Mouse (Mus musculus) liver, adult 2 months (tissue): ENCODE measurements at regions not wholly inside any gene's neighbourhood (a gene's known extent, or its start where the extent isn't known, plus 50 kb on each side); places are given as distances from the start of the nearest gene placed in this dataset.

Experiments used
- DNase-seq: peaks from one replicate; pipeline ENCODE4 v3.0.0-alpha.2; 2011; ENCODE audit warnings: low read depth, low spot score; ENCODE audit errors: extremely low read depth
- H3K27ac ChIP-seq: fragments of 200-500 bp; replicated peaks from 2 replicates; pipeline ENCODE4 v1.5.1; 2012; ENCODE audit warnings: low read depth, mild to moderate bottlenecking, control low read depth, inconsistent platforms, low read length; ENCODE audit not compliant: insufficient read depth
- H3K27me3 ChIP-seq: fragments of 200-500 bp; 2 replicates; pipeline ENCODE4 v1.6.1; 2012; ENCODE audit warnings: mild to moderate bottlenecking, moderate library complexity, low read length, inconsistent platforms; ENCODE audit not compliant: control insufficient read depth, insufficient read depth
- H3K36me3 ChIP-seq: fragments of 200-500 bp; 2 replicates; pipeline ENCODE4 v1.6.1; 2012; ENCODE audit warnings: low read length, inconsistent platforms; ENCODE audit not compliant: control insufficient read depth, insufficient read depth
- H3K4me1 ChIP-seq: fragments of 200-500 bp; 2 replicates; pipeline ENCODE4 v1.6.1; 2011; ENCODE audit warnings: low read length; ENCODE audit not compliant: control insufficient read depth, insufficient read depth
- H3K4me3 ChIP-seq: fragments of 200-500 bp; 2 replicates; pipeline ENCODE4 v1.5.1; 2011; ENCODE audit warnings: low read depth, mild to moderate bottlenecking, control low read depth, low read length, moderate library complexity; ENCODE audit not compliant: insufficient read depth
- H3K79me2 ChIP-seq: fragments of 200-500 bp; 2 replicates; pipeline ENCODE4 v1.6.1; 2012; ENCODE audit warnings: inconsistent platforms, mild to moderate bottlenecking, low read length, moderate library complexity; ENCODE audit not compliant: control insufficient read depth, insufficient read depth
- H3K9ac ChIP-seq: fragments of 200-500 bp; 2 replicates; pipeline ENCODE4 v1.6.1; 2012; ENCODE audit warnings: low read depth, mild to moderate bottlenecking, control low read depth, inconsistent platforms, low read length
- CTCF ChIP-seq: fragments of 200-500 bp; IDR thresholded peaks from 2 replicates; pipeline ENCODE4 v1.5.1; 2011; ENCODE audit warnings: low read depth, low read length, control low read depth
- POLR2A ChIP-seq: fragments of 200-500 bp; IDR thresholded peaks from 2 replicates; pipeline ENCODE4 v1.6.1; 2011; ENCODE audit warnings: low read length, control low read depth; ENCODE audit not compliant: insufficient read depth; ENCODE audit errors: extremely low read depth
- WGBS: fragments of 180-500 bp; shearing (Covaris S2); methylation state at CpG from one replicate; pipeline ENCODE4 v1.1.7; 2018; 5-methylcytosine and 5-hydroxymethylcytosine counted together

GRCm38 (mm10) chr1:75848436-75848835 is 302.4 kb downstream of the Slc4a3 start:
- Histone ChIP-seq H3K9ac (no peak overlapping the region), H3K4me1 (no peaks in the 10 kb centered on the region), H3K27me3 (no peaks in the 10 kb centered on the region), H3K79me2 (no peaks in the 10 kb centered on the region), H3K4me3 (no peak overlapping the region), H3K27ac (no peak overlapping the region), H3K36me3 (no peaks in the 10 kb centered on the region)
- 83% methylated on average over 4 of the region's 4 CpGs for WGBS
- no peak for DNase-seq
- TF ChIP-seq POLR2A (no peak), CTCF (no peak)

- no peaks in the 10 kb centered on the region for H3K36me3 ChIP-seq
- TF ChIP-seq POLR2A: no peak
- H3K4me1 ChIP-seq: no peaks in the 10 kb centered on the region
- no peaks in the 10 kb centered on the region for H3K79me2 ChIP-seq
- H3K27me3 ChIP-seq: no peaks in the 10 kb centered on the region
- no peak overlapping the region for H3K9ac ChIP-seq
- H3K27ac ChIP-seq: no peak overlapping the region
- no peak overlapping the region for H3K4me3 ChIP-seq
- DNase-seq: no peak
- WGBS: 86% methylated on average over 4 of the region's 4 CpGs
These were observed 304.1 kb downstream of the Slc4a3 start for GRCm38 (mm10) chr1:75850131-75850530.

- Histone ChIP-seq H3K4me3 (no peak overlapping the region), H3K27ac (no peak overlapping the region), H3K79me2 (no peaks in the 10 kb centered on the region), H3K36me3 (no peaks in the 10 kb centered on the region), H3K9ac (no peak overlapping the region), H3K4me1 (no peaks in the 10 kb centered on the region), H3K27me3 (no peaks in the 10 kb centered on the region)
- no peak for TF ChIP-seq CTCF
- TF ChIP-seq POLR2A: no peak
- 85% methylated on average over 7 of the region's 7 CpGs for WGBS
- DNase-seq: no peak
These were observed 312.6 kb downstream of the Slc4a3 start for GRCm38 (mm10) chr1:75858551-75859255.

GRCm38 (mm10) chr1:75862757-75863156 is 316.7 kb downstream of the Slc4a3 start:
- 69% methylated on average over 4 of the region's 4 CpGs for WGBS
- H3K36me3 ChIP-seq: no peaks in the 10 kb centered on the region
- H3K4me3 ChIP-seq: no peak overlapping the region
- no peaks in the 10 kb centered on the region for H3K79me2 ChIP-seq
- no peak overlapping the region for H3K9ac ChIP-seq
- no peak overlapping the region for H3K27ac ChIP-seq
- no peaks in the 10 kb centered on the region for H3K4me1 ChIP-seq
- no peak for TF ChIP-seq CTCF
- no peak for TF ChIP-seq POLR2A
- no peaks in the 10 kb centered on the region for H3K27me3 ChIP-seq
- no peak for DNase-seq

- Histone ChIP-seq H3K4me1 (no peaks in the 10 kb centered on the region), H3K27ac (no peak overlapping the region), H3K4me3 (no peak overlapping the region), H3K79me2 (no peaks in the 10 kb centered on the region), H3K9ac (no peak overlapping the region), H3K27me3 (no peaks in the 10 kb centered on the region), H3K36me3 (no peaks in the 10 kb centered on the region)
- no peak for DNase-seq
- WGBS: 84% methylated on average over 6 of the region's 6 CpGs
- TF ChIP-seq POLR2A: no peak
- no peak for TF ChIP-seq CTCF
These were observed 320.5 kb downstream of the Slc4a3 start for GRCm38 (mm10) chr1:75866556-75866955.

- no peaks in the 10 kb centered on the region for H3K27me3 ChIP-seq
- WGBS: 78% methylated on average over 2 of the region's 2 CpGs
- TF ChIP-seq POLR2A (no peak), CTCF (no peak)
These were observed 323.3 kb downstream of the Slc4a3 start for GRCm38 (mm10) chr1:75869414-75869813.

More at GRCm38 (mm10) chr1:75869414-75869813, 323.3 kb downstream of the Slc4a3 start:
- H3K27ac ChIP-seq: no peak overlapping the region
- no peaks in the 10 kb centered on the region for H3K36me3 ChIP-seq
- no peaks in the 10 kb centered on the region for H3K4me1 ChIP-seq
- H3K4me3 ChIP-seq: no peak overlapping the region
- no peak overlapping the region for H3K9ac ChIP-seq
- no peak for DNase-seq
- no peaks in the 10 kb centered on the region for H3K79me2 ChIP-seq
